Mouse (Mus musculus) urinary bladder, postnatal 4 days (tissue): ENCODE measurements around the gene Poc1b.
"Not testable (repeated sequence)": the region's sequence is repeated elsewhere in the genome, so short reads cannot be mapped to it uniquely, and the experiment has no call there.

Experiments
- DNase-seq, 2 experiments: peaks; one replicate each; pipeline ENCODE4 v3.0.0; 2021 to 2022; ENCODE audit warnings: low spot score in 2 of 2

Poc1b gene

DNA sequence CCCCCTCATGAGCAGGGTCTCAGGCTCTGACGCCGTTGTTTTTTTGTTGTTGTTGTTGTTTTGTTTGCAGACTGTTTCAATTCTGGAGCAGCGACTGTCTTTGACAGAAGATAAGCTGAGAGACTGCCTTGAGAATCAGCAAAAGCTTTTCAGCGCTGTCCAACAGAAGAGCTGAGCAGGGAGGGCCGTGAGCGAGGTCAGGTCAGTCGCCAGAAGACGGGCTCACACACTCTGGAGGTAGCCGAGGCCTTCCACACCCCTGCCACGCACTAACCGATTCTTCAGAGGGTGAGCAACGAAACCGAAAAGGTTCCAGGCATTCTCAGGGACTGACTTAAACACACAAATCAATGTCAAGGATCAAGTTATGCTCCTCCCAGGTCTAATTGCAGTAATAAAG, 89.7 kb downstream of the Poc1b start:
- DNase-seq, result no peak

DNA sequence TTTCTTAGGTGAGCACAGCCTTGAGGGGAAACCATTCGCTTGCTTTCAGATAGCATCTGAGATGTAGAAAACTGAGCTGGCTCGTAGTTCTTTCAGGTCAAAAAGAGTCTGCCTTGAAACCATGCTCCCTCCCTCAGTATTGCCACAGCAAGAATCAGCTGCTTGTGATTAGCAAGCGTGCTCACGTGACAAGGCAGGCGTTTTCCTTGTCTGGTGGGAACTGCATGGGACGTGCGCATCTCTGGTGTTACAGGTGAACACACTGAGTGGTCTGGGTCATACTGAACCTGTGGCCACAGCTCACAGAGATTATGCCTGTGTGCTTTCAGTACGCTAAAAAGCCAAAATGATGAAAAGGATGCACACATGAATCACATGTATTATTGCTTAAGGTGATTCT, 90.3 kb downstream of the Poc1b start:
- no peak for DNase-seq

DNA sequence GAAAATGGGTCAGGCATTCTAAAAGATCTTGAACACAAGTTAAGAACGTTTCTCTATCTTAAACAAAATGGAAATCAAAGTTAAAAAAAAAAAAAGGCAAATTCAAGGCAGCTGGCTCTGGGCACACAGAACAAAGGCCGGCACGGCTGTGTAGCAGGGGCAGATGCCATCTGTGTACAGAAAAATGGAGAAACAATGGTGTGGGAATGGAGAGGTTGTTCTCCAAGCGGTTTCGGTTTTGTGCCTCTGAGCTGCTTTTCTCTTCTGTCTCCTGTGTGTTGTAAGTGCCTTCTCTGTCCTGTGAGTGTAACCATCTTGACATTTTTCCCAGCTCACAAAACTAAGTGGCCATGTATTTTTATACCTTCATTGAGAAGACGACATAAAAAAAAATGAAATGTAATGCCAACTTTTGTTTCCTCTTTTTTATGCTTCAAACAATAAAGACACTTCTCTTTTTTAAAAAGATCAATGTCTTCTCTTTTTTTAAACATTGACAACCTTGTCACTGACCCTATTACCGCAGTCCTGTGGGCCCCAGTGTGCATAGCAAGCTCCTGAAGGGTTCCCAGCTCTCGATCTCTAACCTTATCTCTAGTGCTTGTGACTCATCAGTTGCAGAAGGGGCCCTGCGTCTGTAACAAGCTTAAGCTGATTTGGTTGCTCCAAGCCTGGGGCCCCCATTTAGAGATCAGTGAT, 90.9 kb downstream of the Poc1b start:
- no peak for DNase-seq

DNA sequence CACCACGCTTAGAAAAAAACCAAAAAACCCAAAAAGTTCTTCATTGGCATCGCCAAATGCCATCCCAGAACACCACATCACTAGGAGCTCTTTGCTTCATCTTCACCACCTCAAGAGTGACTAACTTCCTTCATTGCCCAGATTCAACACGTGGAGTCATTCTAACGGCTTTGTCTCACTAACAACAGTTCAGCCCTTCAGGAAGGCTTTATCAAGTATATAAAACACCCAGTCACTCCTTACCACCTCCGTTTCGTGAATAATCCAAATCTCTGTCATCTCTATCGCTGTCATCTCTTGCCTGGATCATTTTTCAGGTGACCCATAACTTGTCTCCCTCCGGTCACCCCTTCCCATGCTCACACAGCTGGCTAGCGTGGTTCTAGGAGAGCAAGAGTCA, 92.1 kb downstream of the Poc1b start:
- DNase-seq, result no peak

DNA sequence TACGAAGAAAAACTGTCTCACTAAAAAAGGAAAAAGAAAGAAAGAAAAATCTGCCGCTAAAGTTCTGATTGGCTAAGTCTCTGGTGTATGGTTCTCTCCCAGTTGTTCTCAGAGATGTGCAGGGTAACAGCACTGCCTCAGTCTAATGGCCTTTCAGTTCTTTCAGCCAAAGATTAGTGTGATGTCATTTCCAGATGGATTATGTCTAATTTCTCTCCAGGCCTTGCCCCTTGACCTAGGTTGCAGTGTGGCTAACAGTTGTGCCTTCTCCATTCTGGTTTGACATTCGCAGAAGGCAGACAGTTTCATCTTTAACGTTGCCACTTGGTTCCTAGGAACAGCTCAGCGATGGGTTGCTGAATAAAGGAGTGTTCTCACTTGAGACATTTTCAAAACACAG, 94.1 kb downstream of the Poc1b start:
- DNase-seq, result no peak

DNA sequence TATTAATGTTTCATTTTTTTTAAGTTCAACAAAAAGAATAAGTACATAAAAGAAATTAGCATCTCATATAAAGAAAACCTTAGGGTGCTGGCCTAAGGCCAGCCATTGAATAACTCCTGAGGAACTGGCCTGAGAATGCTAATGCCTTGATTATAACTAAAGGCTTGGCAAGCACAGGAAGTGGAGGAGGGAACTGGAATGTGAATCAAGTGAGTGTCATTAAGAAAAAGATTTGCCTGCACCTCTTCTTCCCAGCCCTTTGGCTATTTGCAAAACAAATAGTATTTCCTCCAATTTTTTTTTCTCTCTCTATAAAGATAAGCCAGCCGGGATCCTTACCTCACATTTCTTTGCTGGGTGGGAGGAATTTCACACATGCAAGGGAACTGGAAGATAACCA, 95.0 kb downstream of the Poc1b start:
- no peak for DNase-seq

DNA sequence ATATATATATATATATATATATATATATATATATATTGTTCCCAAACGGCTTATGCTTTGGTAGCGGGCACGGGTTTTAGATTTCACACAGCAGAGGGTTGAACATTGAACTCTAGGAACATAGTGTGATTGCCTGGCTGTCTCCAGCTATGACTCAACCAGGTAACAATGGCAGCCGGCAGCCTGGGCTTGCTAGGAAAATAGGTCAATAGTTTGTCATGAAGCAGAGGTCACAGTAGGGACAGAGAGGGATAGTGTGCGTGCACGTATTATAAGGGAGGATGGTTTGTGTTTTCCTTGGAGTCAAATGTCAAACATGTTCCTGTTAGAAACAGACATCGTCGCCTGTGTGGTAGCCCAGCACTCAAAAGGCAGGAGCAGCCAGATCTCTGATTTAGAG, 95.5 kb downstream of the Poc1b start:
- DNase-seq, result no peak

DNA sequence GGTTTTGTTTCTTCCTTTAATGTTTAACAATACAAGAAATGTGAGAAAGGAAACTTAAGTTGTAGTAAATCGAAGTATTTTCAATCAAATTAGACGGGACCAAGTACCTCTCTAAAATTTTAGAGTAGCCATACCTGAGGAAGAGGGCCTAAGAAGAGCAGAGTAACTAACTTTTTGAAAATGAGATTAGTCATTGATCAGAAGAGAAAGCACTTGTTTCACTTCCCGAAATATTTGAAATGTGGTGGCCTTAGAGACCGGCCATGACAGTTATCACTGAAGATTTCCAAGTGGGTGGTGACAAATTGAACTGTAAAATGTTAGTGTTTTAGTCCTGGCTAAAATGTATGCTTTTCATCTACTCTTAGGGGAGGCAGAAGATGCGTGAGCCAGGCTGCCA, 96.3 kb downstream of the Poc1b start:
- DNase-seq, result no peak

DNA sequence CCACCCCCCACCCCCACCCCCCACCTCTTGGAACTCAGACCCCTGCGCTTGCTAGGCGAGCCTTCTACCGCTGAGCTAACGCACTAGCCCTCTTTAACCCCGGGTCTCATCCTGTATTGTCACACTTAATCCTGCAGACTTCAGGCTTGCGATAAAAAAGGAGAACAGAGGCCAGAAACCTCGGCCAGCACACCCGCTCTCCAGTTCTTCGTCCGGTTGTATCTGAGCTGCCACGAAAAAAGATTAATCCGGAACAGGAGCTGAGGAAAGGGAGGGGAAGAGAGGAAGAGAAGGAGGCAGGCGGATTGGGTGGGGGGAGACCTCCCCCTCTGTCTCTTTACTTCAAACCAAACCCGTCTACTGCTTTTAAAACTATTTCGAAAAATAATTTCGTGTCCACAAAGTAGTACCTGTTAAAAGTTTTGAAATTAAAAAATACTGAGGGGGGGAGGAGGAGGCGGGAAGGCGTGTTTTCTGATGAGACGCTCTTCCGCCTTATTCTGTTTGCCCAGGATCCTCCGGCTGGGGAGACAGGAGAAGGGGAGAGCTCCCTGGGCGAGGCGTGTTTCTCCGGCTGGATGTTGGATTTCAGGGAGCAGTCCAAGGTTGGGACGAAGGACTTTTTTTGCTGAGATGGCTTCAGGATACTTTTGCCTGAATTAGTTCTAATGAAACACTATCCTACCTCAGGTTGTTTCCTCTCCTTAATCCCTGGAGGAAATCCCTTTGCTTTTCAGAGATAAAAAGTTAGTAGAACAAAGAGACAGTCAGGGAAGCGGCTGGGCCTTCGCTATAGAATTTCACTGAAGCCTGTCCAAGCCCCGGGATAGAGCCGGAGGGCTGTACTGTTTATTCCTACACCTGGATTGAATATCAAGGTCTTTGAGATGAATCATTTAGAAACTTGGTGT, 97.0 kb downstream of the Poc1b start:
- DNase-seq, result no peak

DNA sequence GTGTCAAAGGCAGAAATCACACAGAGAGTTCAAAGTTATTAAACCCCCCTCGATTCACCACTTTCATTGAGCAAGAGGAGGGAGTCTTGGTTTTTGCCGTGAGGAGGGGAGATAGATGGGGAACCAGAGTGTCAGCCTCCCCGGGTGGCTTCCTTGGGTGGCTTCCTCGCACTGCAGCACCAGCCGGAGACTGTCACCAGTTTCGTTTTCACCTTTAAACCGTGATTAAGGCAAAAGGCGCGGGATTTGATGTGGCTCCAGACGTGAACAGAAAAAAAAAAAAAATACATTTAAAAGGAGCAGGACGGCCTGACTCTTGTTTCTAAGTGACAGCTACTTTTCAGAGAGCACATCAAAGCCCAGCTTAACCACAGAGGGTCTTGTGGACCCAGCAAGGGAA, 97.7 kb downstream of the Poc1b start:
- DNase-seq, result no peak

DNA sequence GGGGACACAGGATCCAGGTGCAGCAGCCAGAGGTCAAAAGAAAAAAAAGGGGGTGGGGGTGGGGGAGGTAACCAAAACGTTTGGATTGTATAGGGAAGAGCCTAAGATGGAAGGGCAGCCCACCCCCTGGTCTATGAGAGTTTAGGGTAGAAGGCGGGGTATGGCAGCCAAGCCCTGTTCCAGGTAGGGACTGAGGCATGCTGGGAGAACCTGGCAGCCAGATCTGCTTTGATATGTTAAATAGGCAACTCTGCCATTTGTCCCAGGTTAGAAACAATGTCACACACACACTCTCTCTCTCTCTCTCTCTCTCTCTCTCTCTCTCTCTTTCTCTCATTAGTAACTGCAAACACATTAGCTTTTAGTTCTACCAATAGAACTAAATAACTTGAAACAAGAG, 100.3 kb downstream of the Poc1b start:
- DNase-seq, result no peak

DNA sequence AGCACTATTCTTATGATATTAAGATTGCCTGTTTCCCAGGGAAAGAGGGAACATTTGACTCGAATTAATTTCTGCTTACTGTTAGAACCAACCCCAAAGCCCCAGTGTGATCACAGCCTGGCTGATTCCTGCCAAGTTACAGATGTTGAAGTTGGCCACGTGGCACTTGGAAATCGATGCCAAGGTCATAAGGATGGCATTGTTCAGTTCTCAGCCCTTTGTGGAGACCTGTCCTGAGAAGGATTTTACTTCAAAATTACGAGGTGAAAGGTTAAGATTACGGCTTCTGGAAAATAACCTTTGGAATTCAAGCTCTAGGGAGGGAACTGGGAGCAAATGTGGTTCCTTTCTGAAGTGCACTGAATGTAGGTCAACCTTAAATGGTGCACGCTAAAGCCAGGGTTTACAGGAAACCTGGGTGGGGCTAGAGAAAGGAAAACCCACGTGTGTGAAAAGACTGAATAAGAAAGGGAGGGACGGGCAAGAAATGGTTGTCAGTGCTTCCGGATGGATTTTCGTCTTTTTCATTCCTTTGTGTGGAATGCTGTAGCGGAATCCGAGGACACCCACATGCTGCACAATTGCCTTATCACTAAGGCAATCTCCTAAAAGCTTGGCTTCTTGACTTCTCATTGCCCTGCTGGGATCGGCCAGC, 102.4 kb downstream of the Poc1b start:
- no peak for DNase-seq

DNA sequence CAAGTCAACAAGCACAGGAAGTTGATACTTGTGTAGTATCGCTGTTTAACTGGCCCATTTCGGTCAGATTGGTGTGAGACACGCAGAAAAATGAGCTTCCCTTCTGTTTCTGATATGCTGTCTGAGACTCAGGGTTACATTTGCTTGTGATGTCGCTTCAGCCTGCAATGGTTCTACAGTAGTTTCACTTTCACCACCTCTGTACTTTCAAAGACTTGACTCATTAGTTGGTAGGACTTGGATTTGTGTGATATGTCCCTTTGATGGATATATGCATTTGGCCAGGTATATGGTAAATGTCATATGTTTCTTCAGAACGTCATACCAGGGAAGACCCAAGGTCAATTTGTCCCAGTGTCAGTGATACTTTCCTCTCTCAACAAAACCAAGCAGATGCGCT, 104.2 kb downstream of the Poc1b start:
- no peak for DNase-seq

DNA sequence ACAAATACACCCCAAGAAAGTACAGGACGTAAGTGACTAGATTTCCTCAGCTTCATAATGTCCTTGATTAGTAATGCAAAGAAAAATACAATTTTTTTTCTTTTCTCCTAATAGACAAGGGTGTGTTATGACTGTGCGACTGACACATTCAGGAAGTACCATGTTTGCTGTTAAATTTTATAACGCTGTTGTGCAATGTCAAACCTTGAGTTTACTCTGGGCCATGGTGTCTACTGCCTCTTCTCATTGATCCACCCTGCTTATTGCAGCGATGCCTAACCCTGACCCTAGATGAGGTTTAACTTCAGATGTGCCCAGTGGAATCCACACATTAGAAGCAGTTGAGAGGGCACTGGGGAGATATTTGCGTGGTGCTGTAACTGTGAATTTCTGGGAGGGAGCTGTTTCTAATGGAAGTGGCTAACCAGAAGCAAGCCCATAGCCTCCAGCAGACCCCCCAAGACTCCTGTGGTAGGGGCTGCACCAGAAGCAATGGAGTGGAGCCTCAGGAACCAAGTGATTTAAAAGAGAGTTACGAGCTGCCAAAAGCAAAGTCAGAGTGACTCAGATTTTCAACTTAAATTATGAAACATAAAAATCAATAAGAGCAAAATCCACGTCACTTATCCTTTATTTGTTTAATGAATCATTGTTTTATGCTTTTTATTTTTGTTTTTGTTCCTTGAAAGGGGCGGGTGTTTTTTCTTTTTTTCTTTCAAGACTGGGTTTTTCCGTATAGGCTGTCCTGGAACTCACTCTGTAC, 104.8 kb downstream of the Poc1b start:
- DNase-seq, result no peak

DNA sequence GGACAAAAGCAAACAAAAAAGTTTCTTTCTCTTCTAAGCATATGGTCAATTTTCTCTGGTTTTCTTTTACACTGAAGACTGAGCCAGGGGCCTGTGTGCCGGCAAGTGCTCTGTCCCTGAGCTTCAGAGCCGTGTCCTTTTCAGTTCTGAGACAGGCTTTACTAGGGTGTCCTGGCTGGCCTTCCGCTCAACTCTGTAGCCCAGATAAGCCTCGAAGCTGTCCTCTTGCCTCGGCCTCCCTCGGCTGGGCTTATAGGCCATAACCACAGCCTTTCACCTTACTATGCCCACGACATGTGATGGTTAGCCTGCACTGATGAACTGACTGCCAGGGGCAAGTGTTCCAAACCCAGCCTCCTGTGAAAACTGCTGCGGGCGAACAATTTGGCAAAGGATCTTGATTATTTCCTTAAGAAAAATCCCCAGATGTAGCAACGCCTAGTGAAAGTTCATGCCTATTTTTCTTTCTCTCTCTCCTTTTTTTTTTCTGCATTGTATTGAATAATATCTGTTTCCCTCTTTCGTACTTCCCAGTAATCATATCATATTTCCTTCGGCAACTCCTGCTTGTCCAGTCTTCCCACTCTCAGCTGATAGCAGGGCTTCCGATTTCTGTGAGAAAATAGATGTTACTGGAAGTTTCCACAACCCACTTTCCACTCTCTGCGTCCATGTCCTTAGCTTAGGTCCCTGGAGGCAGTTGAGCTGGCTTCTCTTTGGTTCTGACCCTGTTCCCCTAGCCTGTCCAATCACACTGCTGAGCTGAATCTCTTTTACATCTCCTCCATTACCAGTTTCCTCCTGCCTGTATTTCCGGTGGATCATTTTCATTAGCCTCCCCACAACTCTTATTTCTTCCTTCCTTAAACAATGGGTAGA, 107.8 kb downstream of the Poc1b start:
- DNase-seq, result no peak

DNA sequence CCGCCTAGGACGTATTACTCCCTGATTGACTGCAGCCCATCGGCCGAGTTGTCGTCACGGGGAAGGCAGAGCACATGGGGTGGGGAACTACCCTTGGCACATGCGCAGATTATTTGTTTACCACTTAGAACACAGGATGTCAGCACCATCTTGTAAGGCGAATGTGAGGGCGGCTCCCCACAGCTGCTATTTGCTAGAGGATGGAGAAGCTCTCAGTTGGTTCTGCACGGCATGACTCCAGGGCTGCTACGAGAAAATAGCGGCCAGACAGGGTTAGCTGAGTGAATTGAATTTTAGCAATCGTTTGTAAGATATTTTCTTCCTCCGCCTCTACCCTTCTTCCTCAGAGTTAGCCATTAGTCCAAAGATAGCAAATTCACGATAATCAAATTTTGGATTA, 109.7 kb downstream of the Poc1b start:
- DNase-seq, result not testable (repeated sequence)

DNA sequence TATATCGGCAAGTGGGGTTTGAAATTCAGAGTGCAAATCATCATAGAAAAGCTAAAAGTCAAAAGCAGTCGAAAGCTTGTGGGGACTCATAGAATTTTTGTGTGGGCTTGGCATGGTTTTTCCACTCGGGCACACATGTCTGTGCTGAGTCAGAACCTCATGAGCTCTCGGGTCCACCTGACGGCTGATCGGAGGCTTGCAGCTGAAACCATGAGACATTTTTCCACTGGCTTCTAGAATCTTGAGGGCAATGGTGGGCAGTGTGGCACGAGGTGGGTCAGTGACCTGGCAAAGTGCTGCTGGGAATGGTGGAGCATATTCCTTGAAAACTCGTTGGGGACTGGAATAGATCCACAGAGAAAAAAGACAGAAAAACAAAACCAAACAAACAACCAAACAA, 114.7 kb downstream of the Poc1b start:
- no peak for DNase-seq

DNA sequence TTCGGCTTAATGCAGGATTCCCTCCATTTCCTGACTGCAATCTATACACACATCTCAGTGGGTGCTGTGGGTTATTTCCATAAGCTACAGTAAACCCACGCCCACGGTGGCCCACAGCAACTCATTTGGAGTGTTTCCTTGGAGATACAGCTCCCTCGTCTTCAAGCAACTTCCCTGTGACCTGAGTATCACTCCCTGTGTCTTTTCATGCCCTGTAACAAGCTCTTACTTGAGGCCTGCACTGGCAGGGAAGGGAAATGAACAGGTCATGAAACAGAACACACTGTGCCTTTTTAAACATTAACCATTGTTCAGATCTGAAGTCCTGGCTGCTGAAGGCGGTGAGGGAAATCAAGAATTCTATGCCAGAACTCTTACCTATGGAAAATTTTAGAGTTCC, 115.9 kb downstream of the Poc1b start:
- no peak for DNase-seq

DNA sequence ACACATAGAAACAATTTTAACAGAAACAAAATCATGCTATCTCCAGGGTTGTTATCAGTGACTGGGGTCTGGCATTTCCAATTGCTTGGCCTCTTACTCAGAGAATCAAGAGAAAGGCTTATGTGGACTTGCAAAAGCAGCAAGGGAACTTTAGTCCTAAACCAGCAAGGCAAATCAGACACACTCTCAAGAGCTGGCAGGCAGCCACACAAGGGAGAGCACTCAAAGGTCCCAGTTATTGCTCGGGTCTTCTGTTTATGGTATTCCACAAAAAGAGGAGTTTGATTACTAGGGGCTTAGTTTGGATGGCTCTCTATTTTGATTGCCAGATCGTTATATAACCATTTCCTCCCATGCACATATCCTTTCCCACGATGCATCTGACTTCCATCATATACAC, 117.4 kb downstream of the Poc1b start:
- no peak for DNase-seq

DNA sequence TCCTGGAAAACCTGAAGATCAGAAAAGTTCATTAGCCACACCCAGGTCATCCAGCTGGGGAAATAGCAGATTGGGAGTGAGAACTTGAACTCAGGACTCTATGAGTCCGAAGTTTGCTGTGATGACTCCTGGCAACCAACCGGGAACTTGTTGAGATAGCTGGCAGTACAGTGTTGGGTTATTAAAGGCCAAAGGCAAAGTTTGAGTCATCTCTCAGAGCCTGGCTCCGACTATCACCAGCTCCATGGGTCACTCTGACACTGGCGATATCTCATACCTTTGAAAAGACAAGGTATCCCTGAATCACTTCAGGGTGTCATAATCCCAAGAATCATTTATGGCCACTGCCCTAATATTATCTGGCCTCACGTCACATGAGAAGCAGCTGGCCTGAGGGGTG, 119.9 kb downstream of the Poc1b start:
- DNase-seq, result no peak
